Mouse (Mus musculus): ENCODE results near the gene Fam45a. TPM values are rescaled to one million over a fixed set of nuclear protein-coding genes. Genes with fewer than 3 reads are reported as not detected.

Gene Fam45a
- polyA plus RNA-seq, 1 experiment from 2014 or later = 40.8 TPM

GRCm38 (mm10) chr19:60790551-60791161, 20.7 kb upstream of the Fam45a start, which contains the start of gene Eif3a:
Gene Eif3a, minus strand, starts transcription at chr19:60790658.
- ATAC-seq (ENCODE audit: low read depth) = peak; percentile 94

DNA sequence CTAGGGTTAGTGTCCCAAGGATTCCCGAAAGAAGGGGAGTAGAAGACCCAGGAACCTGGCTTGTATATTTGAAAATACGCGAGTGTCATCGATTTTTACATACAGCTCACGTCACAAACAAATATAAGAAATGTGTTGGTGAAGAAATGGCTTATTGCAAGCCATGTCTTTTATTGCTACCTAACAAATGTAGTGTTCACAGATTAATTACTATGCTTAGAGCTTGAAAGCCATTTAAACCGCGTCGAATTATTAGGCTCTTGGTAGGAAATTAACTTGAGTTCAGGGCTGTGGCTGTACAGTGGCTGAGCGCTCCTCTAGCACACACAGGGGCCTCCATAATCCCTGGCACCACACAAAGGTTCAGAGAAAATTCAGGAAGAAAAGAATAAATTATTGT, 20.2 kb upstream of the Fam45a start:
- Histone ChIP-seq H3K4me2 (ENCODE audit: low read depth, low read length) (peak overlapping the region; percentile 82), H3K27me3 (replicated peaks; ENCODE audit: control insufficient read depth, insufficient read depth, low read length) (no peaks in the 10 kb centered on the region), H3K9ac (ENCODE audit: low read depth, low read length) (peak overlapping the region; percentile 100), H3K9me3 (ENCODE audit: control insufficient read depth, low read length) (no peaks in the 10 kb centered on the region), H3K36me3 (ENCODE audit: control insufficient read depth, insufficient read depth, low read length) (no peaks in the 10 kb centered on the region), H3K27ac (replicated peaks; ENCODE audit: low read depth, low read length) (peak overlapping the region; percentile 96), H3K4me3 (ENCODE audit: low read depth, low read length) (peak overlapping the region; percentile 100), H3K4me1 (ENCODE audit: control insufficient read depth, insufficient read depth, low read length) (peaks cover 11% of the 10 kb centered on the region)
- ATAC-seq (ENCODE audit: low read depth) (no peak), DNase-seq (ENCODE audit: low spot score) (no peak)
- 17% methylated on average over 9 of the region's 9 CpGs for WGBS

More at GRCm38 (mm10) chr19:60790551-60791161, 20.7 kb upstream of the Fam45a start, which contains the start of gene Eif3a:
- peak; percentile 96 for DNase-seq (ENCODE audit: low spot score)
- Histone ChIP-seq H3K9ac (ENCODE audit: low read depth, low read length) (peak within 1 kb of the TSS; percentile 100), H3K27me3 (replicated peaks; ENCODE audit: control insufficient read depth, insufficient read depth, low read length) (no peaks in the 10 kb centered on the region), H3K27ac (replicated peaks; ENCODE audit: low read depth, low read length) (peak within 1 kb of the TSS; percentile 96), H3K4me1 (ENCODE audit: control insufficient read depth, insufficient read depth, low read length) (peaks cover 11% of the 10 kb centered on the region), H3K4me2 (ENCODE audit: low read depth, low read length) (peak within 1 kb of the TSS; percentile 82), H3K4me3 (ENCODE audit: low read depth, low read length) (peak within 1 kb of the TSS; percentile 100), H3K36me3 (ENCODE audit: control insufficient read depth, insufficient read depth, low read length) (no peaks in the 10 kb centered on the region), H3K9me3 (ENCODE audit: control insufficient read depth, low read length) (no peaks in the 10 kb centered on the region)
- under 1% methylated on average over 33 of the region's 57 CpGs for WGBS

GRCm38 (mm10) chr19:60793170-60793707, 18.1 kb upstream of the Fam45a start:
- no peak overlapping the region for H3K4me3 ChIP-seq (ENCODE audit: low read depth, low read length)

DNA sequence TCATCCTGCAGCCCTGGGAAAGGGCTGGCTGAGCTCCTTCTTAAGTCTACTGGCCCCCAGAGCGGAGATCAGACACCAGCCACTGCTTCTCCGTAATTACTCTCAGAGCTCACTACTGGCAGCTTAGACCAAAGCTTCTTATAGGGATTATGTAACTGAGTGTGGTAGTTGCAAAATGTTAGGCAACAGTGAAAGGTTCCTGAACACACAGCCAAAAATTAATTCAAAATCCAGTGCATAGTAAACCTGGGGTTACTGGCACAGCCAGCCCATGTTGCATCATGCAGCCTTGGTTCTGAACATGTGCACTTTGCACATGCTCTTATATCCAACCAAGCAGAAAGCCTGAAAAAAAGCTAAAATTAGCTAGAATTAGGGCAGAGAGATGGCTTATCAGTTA, 16.1 kb upstream of the Fam45a start:
- no peak overlapping the region for H3K4me2 ChIP-seq (ENCODE audit: low read depth, low read length)
- H3K4me3 ChIP-seq (ENCODE audit: low read depth, low read length) = no peak overlapping the region
- WGBS = 86% methylated on average over 2 of the region's 2 CpGs
- H3K4me1 ChIP-seq (ENCODE audit: control insufficient read depth, insufficient read depth, low read length) = no peaks in the 10 kb centered on the region
- no peaks in the 10 kb centered on the region for H3K9me3 ChIP-seq (ENCODE audit: control insufficient read depth, low read length)
- DNase-seq (ENCODE audit: low spot score) (no peak), ATAC-seq (ENCODE audit: low read depth) (no peak)
- H3K27me3 ChIP-seq (replicated peaks; ENCODE audit: control insufficient read depth, insufficient read depth, low read length) = no peaks in the 10 kb centered on the region
- no peak overlapping the region for H3K9ac ChIP-seq (ENCODE audit: low read depth, low read length)
- no peak overlapping the region for H3K27ac ChIP-seq (replicated peaks; ENCODE audit: low read depth, low read length)
- no peaks in the 10 kb centered on the region for H3K36me3 ChIP-seq (ENCODE audit: control insufficient read depth, insufficient read depth, low read length)

More at GRCm38 (mm10) chr19:60793170-60793707, 18.1 kb upstream of the Fam45a start:
- H3K27me3 ChIP-seq (replicated peaks; ENCODE audit: control insufficient read depth, insufficient read depth, low read length) = no peaks in the 10 kb centered on the region
- H3K9me3 ChIP-seq (ENCODE audit: control insufficient read depth, low read length) = no peaks in the 10 kb centered on the region
- H3K4me2 ChIP-seq (ENCODE audit: low read depth, low read length) = no peak overlapping the region
- no peaks in the 10 kb centered on the region for H3K36me3 ChIP-seq (ENCODE audit: control insufficient read depth, insufficient read depth, low read length)
- H3K4me1 ChIP-seq (ENCODE audit: control insufficient read depth, insufficient read depth, low read length) = peaks cover 4% of the 10 kb centered on the region; the same call in 1 of the 2 replicates
- H3K9ac ChIP-seq (ENCODE audit: low read depth, low read length) = no peak overlapping the region
- 85% methylated on average over 2 of the region's 2 CpGs for WGBS
- H3K27ac ChIP-seq (replicated peaks; ENCODE audit: low read depth, low read length) = no peak overlapping the region
- ATAC-seq (ENCODE audit: low read depth) (no peak), DNase-seq (ENCODE audit: low spot score) (no peak)

- no peak for ATAC-seq (ENCODE audit: low read depth)
- Histone ChIP-seq H3K27ac (replicated peaks; ENCODE audit: low read depth, low read length) (no peak overlapping the region), H3K36me3 (ENCODE audit: control insufficient read depth, insufficient read depth, low read length) (no peaks in the 10 kb centered on the region), H3K27me3 (replicated peaks; ENCODE audit: control insufficient read depth, insufficient read depth, low read length) (no peaks in the 10 kb centered on the region), H3K9ac (ENCODE audit: low read depth, low read length) (no peak overlapping the region), H3K4me3 (ENCODE audit: low read depth, low read length) (no peak overlapping the region), H3K4me2 (ENCODE audit: low read depth, low read length) (no peak overlapping the region), H3K9me3 (ENCODE audit: control insufficient read depth, low read length) (no peaks in the 10 kb centered on the region), H3K4me1 (ENCODE audit: control insufficient read depth, insufficient read depth, low read length) (no peaks in the 10 kb centered on the region)
- WGBS = 89% methylated on average over 2 of the region's 2 CpGs
- no peak for DNase-seq (ENCODE audit: low spot score)
Measured at GRCm38 (mm10) chr19:60797415-60797814, 14.0 kb upstream of the Fam45a start.

GRCm38 (mm10) chr19:60799867-60800569, 11.4 kb upstream of the Fam45a start:
- no peaks in the 10 kb centered on the region for H3K9me3 ChIP-seq (ENCODE audit: control insufficient read depth, low read length)
- ATAC-seq (ENCODE audit: low read depth) (no peak), DNase-seq (ENCODE audit: low spot score) (no peak)
- no peak overlapping the region for H3K4me2 ChIP-seq (ENCODE audit: low read depth, low read length)
- H3K36me3 ChIP-seq (ENCODE audit: control insufficient read depth, insufficient read depth, low read length) = no peaks in the 10 kb centered on the region
- no peaks in the 10 kb centered on the region for H3K27me3 ChIP-seq (replicated peaks; ENCODE audit: control insufficient read depth, insufficient read depth, low read length)
- H3K9ac ChIP-seq (ENCODE audit: low read depth, low read length) = no peak overlapping the region
- no peak overlapping the region for H3K27ac ChIP-seq (replicated peaks; ENCODE audit: low read depth, low read length)
- 75% methylated on average over 7 of the region's 7 CpGs for WGBS
- H3K4me1 ChIP-seq (ENCODE audit: control insufficient read depth, insufficient read depth, low read length) = no peaks in the 10 kb centered on the region
- no peak overlapping the region for H3K4me3 ChIP-seq (ENCODE audit: low read depth, low read length)

- Histone ChIP-seq H3K9ac (ENCODE audit: low read depth, low read length) (no peak overlapping the region), H3K4me1 (ENCODE audit: control insufficient read depth, insufficient read depth, low read length) (no peaks in the 10 kb centered on the region), H3K9me3 (ENCODE audit: control insufficient read depth, low read length) (no peaks in the 10 kb centered on the region), H3K36me3 (ENCODE audit: control insufficient read depth, insufficient read depth, low read length) (no peaks in the 10 kb centered on the region), H3K27ac (replicated peaks; ENCODE audit: low read depth, low read length) (no peak overlapping the region), H3K4me3 (ENCODE audit: low read depth, low read length) (no peak overlapping the region), H3K4me2 (ENCODE audit: low read depth, low read length) (no peak overlapping the region), H3K27me3 (replicated peaks; ENCODE audit: control insufficient read depth, insufficient read depth, low read length) (no peaks in the 10 kb centered on the region)
- ATAC-seq (ENCODE audit: low read depth) = no peak
- no peak for DNase-seq (ENCODE audit: low spot score)
- WGBS = 64% methylated on average over 2 of the region's 2 CpGs
Measured at GRCm38 (mm10) chr19:60804903-60805302, 6.5 kb upstream of the Fam45a start.

- no peak for DNase-seq (ENCODE audit: low spot score)
- peaks cover under 1% of the 10 kb centered on the region; the same call in 1 of the 2 replicates for H3K36me3 ChIP-seq (ENCODE audit: control insufficient read depth, insufficient read depth, low read length)
- H3K4me1 ChIP-seq (ENCODE audit: control insufficient read depth, insufficient read depth, low read length) = 0 out of 2 replicates have a peak, but pooled peaks cover 9% of the 10 kb centered on the region
- H3K4me3 ChIP-seq (ENCODE audit: low read depth, low read length) = no peak overlapping the region
- H3K4me2 ChIP-seq (ENCODE audit: low read depth, low read length) = no peak overlapping the region
- H3K27me3 ChIP-seq (replicated peaks; ENCODE audit: control insufficient read depth, insufficient read depth, low read length) = no peaks in the 10 kb centered on the region
- WGBS = 96% methylated on average over 2 of the region's 2 CpGs
- no peak for ATAC-seq (ENCODE audit: low read depth)
- no peak overlapping the region for H3K9ac ChIP-seq (ENCODE audit: low read depth, low read length)
- no peak overlapping the region for H3K27ac ChIP-seq (replicated peaks; ENCODE audit: low read depth, low read length)
- no peaks in the 10 kb centered on the region for H3K9me3 ChIP-seq (ENCODE audit: control insufficient read depth, low read length)
Measured at GRCm38 (mm10) chr19:60809927-60810326, 1.5 kb upstream of the Fam45a start.
